Mouse (Mus musculus): ENCODE data around the gene Cd59a.

GRCm38 (mm10) chr2:104123540-104123939 lies 27.9 kb downstream of the Cd59a start:
- TF ChIP-seq CTCF (IDR thresholded peaks at IDR 0.05; ENCODE audit: low read depth) = no peak
- no peak for TF ChIP-seq EP300 (optimal IDR thresholded peaks at IDR 0.05)

All from stomach, postnatal 0 days (tissue).